17 mouse cellular contexts compared by ENCODE assay signal in genomic region chr4:133846625-133847024, GRCm38 (mm10).
"Had no signal": no experiment of that assay in that cellular context is flagged by ENCODE, and none has a peak within 500 bp of the region (broad histone marks: within the 10 kb centered on the region; RNA-seq: fewer than 3 reads in every experiment).

No protein-coding gene starts in this region.

- H3K9me3 ChIP-seq: neural tube, embryonic 12.5 days; neural tube, embryonic 13.5 days; neural tube, embryonic 15.5 days; stomach, embryonic 15.5 days had no signal

- DNase-seq: retina, postnatal 1 day; right cerebral cortex, adult 18-20 months; right cerebral cortex, postnatal 14 days; right cerebral cortex, postnatal 25 days; right cerebral cortex, postnatal 4 days; spleen, adult 18-20 months; thymus, adult 18-20 months; thymus, adult 2 months; thymus, postnatal 14 days; thymus, postnatal 25 days; thymus, postnatal 36 days; thymus, postnatal 4 days had no signal

- H3K27me3 ChIP-seq: neural tube, embryonic 12.5 days; neural tube, embryonic 13.5 days; neural tube, embryonic 15.5 days; stomach, embryonic 15.5 days had no signal

- H3K4me1 ChIP-seq: neural tube, embryonic 12.5 days; neural tube, embryonic 13.5 days; neural tube, embryonic 15.5 days; stomach, embryonic 15.5 days had no signal

- H3K36me3 ChIP-seq: stomach, embryonic 15.5 days had no signal

- H3K4me2 ChIP-seq: neural tube, embryonic 12.5 days; neural tube, embryonic 13.5 days; neural tube, embryonic 15.5 days; stomach, embryonic 15.5 days had no signal

- H3K9ac ChIP-seq: neural tube, embryonic 12.5 days; neural tube, embryonic 13.5 days; neural tube, embryonic 15.5 days; stomach, embryonic 15.5 days had no signal

- H3K27ac ChIP-seq: neural tube, embryonic 12.5 days; neural tube, embryonic 13.5 days; neural tube, embryonic 15.5 days; stomach, embryonic 15.5 days; stomach, postnatal 0 days had no signal

- H3K4me3 ChIP-seq: neural tube, embryonic 12.5 days; neural tube, embryonic 13.5 days; neural tube, embryonic 15.5 days; stomach, embryonic 15.5 days had no signal
